Mouse (Mus musculus): ENCODE measurements around the gene Ppp1r2. TPM values are rescaled to one million over a fixed set of nuclear protein-coding genes. Genes with fewer than 3 reads are reported as not detected.
"Not testable (repeated sequence)": the region's sequence is repeated elsewhere in the genome, so short reads cannot be mapped to it uniquely, and the experiment has no call there.

Ppp1r2 gene
- 201 and 208 TPM in 2 replicates for polyA plus RNA-seq (2015; fragmentation: Nextera tagmentation; extraction: Ambion mirVana)

- H3K4me2 ChIP-seq = peak within 1 kb of the TSS; percentile 83
- ATAC-seq (ENCODE audit: low read depth) = peak; percentile 96
- H3K4me1 ChIP-seq (replicated peaks) = peaks cover 39% of the 10 kb centered on the region
- H3K9ac ChIP-seq = peak within 1 kb of the TSS; percentile 98
- H3K9me3 ChIP-seq = no peaks in the 10 kb centered on the region
- H3K4me3 ChIP-seq = peak within 1 kb of the TSS; percentile 94
- under 1% methylated on average over 79 of the region's 83 CpGs for WGBS
- peaks cover 5% of the 10 kb centered on the region; the same call in 1 of the 2 replicates for H3K36me3 ChIP-seq
- H3K27me3 ChIP-seq = no peaks in the 10 kb centered on the region
- peak within 1 kb of the TSS; percentile 93 for H3K27ac ChIP-seq (replicated peaks)
Measured at GRCm38 (mm10) chr16:31274674-31275460, at the start of gene Ppp1r2. TSS of gene Ppp1r2 (minus strand) at chr16:31275277.

DNA sequence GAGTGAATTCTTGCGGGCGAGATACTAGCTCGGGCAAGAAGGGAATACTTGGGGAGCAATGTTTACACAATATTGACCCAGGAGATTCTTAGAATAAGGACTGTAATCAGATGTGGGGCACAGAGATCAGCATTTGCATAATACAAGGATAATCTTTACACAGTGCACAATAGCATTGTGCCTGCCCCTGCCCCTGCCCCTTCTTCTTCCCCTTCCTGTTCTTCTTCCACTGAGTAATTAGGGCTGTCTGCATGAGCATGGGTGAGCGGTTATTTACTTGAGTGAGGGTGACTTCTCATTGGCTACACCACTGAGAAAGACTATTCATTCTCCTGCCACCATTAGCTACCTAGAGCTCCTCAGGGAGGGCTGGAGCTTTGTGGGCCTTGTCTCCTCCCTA is 46.4 kb upstream of the Ppp1r2 start:
- no peak overlapping the region for H3K4me3 ChIP-seq
- H3K4me2 ChIP-seq = no peak overlapping the region
- no peak overlapping the region for H3K27ac ChIP-seq (replicated peaks)
- no peaks in the 10 kb centered on the region for H3K27me3 ChIP-seq
- no peaks in the 10 kb centered on the region for H3K36me3 ChIP-seq
- no peaks in the 10 kb centered on the region for H3K9me3 ChIP-seq
- H3K4me1 ChIP-seq (replicated peaks) = 0 out of 2 replicates have a peak, but pooled peaks cover 3% of the 10 kb centered on the region
- no peak overlapping the region for H3K9ac ChIP-seq
- no peak for ATAC-seq (ENCODE audit: low read depth)
- 70% methylated on average over 4 of the region's 4 CpGs for WGBS

DNA sequence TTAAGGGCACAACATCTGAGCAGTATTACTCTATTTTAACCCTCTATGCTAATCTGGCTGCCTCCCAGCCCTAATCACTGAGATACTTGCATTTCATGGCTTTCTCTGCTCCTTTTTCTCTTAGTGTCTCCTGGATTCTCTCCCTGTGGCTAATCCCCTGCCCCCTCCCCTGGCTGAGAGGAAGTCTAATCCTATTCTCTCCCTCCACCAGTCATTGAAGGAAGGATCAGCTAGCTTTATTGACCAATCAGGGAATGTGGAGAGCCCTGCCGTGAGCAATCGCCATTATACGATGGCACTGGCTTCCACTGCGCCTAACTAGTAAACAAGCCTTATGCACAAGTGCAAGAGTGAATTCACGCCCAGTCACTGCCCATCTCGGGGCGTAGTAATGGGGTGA is 45.9 kb upstream of the Ppp1r2 start:
- no peak for ATAC-seq (ENCODE audit: low read depth)
- no peak overlapping the region for H3K4me2 ChIP-seq
- no peaks in the 10 kb centered on the region for H3K9me3 ChIP-seq

DNA sequence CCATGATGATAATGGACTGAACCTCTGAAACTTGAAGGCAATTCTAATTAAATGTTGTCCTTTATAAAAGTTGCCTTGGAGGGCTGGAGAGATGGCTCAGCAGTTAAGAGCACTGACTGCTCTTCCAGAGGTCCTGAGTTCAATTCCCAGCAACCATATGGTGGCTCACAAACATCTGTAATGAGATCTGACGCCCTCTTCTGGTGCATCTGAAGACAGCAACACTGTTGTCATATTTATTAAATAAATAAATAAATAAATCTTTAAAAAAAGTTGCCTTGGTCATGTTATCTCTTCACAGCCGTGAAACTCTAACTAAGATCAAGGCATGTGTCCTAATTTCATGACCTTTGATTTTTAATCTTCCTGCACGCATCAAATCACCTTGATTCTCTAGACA is 44.6 kb upstream of the Ppp1r2 start:
- 83% methylated on average over 3 of the region's 3 CpGs for WGBS
- H3K27ac ChIP-seq (replicated peaks); H3K9ac ChIP-seq: not testable (repeated sequence)

More for the DNA sequence above, 45.9 kb upstream of the Ppp1r2 start:
- Histone ChIP-seq H3K36me3 (no peaks in the 10 kb centered on the region), H3K4me1 (replicated peaks) (0 out of 2 replicates have a peak, but pooled peaks cover 3% of the 10 kb centered on the region), H3K27ac (replicated peaks) (no peak overlapping the region), H3K9ac (no peak overlapping the region), H3K27me3 (no peaks in the 10 kb centered on the region), H3K4me3 (no peak overlapping the region)
- 66% methylated on average over 7 of the region's 7 CpGs for WGBS

DNA sequence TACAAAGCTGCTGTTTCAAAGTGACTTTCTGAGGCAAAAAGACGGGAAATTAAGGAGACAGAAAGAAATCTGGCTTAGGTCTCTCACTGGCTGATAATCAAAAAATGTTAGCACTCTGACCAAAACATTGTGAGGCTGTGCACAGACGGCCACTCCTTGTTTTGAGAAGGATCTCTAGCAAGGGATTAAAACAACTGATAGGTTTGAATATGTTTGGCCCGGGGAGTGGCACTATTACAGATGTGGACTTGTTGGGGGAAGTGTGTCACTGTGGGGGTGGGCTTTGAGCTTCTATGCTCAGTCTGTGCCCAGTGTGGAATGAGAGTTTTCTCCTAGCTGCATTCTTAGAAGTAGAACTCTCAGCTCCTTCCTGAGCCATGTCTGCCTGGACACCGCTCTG is 44.2 kb upstream of the Ppp1r2 start:
- no peak for ATAC-seq (ENCODE audit: low read depth)
- no peaks in the 10 kb centered on the region for H3K36me3 ChIP-seq
- no peaks in the 10 kb centered on the region for H3K27me3 ChIP-seq
- peaks cover 17% of the 10 kb centered on the region for H3K4me1 ChIP-seq (replicated peaks)
- no peak overlapping the region for H3K4me3 ChIP-seq
- H3K4me2 ChIP-seq = no peak overlapping the region
- no peaks in the 10 kb centered on the region for H3K9me3 ChIP-seq
- H3K27ac ChIP-seq (replicated peaks) = no peak overlapping the region
- no peak overlapping the region for H3K9ac ChIP-seq
- WGBS = 80% methylated on average over 4 of the region's 4 CpGs

More for the DNA sequence above, 44.6 kb upstream of the Ppp1r2 start:
- H3K36me3 ChIP-seq; H3K4me2 ChIP-seq; H3K27me3 ChIP-seq; ATAC-seq (ENCODE audit: low read depth); H3K9me3 ChIP-seq; H3K4me3 ChIP-seq: not testable (repeated sequence)
- H3K4me1 ChIP-seq (replicated peaks) = peaks cover 14% of the 10 kb centered on the region

GRCm38 (mm10) chr16:31318418-31318817 is 43.3 kb upstream of the Ppp1r2 start:
- no peak for ATAC-seq (ENCODE audit: low read depth)

DNA sequence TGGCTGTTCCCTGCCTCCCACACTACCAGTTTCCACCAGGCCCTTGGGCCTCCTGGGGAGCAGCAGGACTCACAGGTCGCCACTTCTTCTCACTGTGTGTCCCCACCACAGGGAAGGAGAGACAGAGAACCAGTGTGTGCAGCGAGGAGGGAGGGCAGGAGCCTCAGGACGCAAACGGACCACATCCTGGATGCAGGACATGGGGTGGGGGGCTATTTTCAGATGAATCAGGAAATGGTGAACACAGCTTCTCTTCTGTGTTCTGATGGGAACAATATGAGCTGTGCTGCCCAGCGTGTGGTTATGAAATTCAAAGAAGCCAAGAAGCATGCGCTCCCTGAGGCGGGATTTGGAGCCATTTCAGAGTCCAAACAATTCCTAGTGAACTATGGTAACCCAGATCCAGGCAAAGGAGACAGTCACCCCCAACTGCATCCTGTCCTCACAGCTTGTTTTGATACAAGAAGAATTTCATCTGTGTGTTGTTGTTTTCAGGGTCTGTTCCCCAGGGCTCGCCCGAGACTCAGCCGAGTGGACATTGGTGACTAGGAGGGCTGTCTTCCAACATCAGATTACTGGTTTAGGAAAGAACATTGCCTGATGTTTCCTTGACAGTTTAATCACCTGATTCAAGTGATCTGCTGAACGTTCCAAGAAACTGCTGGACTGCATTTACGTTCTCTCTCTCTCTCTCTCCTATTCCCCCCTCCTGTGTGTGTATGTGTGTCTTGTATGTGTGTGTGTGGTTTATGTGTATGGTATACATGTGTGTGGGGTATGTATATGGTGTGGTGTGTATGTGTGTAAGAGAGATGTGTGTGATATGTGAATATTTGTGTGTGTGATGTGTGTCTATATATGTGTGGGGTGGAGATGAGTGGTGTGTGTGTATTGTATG is 41.4 kb upstream of the Ppp1r2 start:
- 0 out of 2 replicates have a peak overlapping the region, but pooled peaks have one; percentile 42 for H3K27ac ChIP-seq (replicated peaks)
- H3K9me3 ChIP-seq; ATAC-seq (ENCODE audit: low read depth); H3K27me3 ChIP-seq; H3K4me3 ChIP-seq; H3K36me3 ChIP-seq; H3K4me2 ChIP-seq; H3K9ac ChIP-seq: not testable (repeated sequence)
- WGBS = 66% methylated on average over 12 of the region's 12 CpGs
- peaks cover 21% of the 10 kb centered on the region for H3K4me1 ChIP-seq (replicated peaks)

More at GRCm38 (mm10) chr16:31318418-31318817, 43.3 kb upstream of the Ppp1r2 start:
- Histone ChIP-seq H3K4me3 (no peak overlapping the region), H3K36me3 (no peaks in the 10 kb centered on the region), H3K27ac (replicated peaks) (no peak overlapping the region), H3K9ac (no peak overlapping the region), H3K4me1 (replicated peaks) (peaks cover 20% of the 10 kb centered on the region), H3K27me3 (no peaks in the 10 kb centered on the region), H3K9me3 (no peaks in the 10 kb centered on the region), H3K4me2 (no peak overlapping the region)
- 55% methylated on average over 2 of the region's 2 CpGs for WGBS

DNA sequence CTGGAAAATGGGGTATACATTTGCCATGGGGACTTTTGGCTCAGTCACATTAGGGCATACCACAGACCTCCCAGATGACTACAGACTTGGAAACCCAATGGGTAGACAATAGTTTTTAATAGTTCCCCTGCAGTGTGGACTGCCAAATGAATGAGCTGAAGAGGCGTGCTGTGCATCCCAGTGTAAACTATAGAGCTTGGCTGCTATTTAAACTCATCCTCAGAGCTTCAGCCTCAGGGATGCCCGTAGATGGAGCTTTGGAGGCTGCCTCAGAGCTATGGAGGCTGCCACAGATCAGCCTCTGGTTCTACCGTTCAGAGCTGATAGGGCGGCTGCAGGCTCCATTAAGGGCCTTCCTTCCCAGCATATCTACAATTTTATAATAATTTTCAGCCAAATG is 40.2 kb upstream of the Ppp1r2 start:
- Histone ChIP-seq H3K9me3 (no peaks in the 10 kb centered on the region), H3K4me2 (no peak overlapping the region), H3K36me3 (no peaks in the 10 kb centered on the region), H3K27me3 (no peaks in the 10 kb centered on the region), H3K4me3 (no peak overlapping the region), H3K27ac (replicated peaks) (peak overlapping the region; percentile 42; the same call in 1 of the 2 replicates), H3K4me1 (replicated peaks) (peaks cover 22% of the 10 kb centered on the region), H3K9ac (no peak overlapping the region)
- WGBS = 59% methylated on average over 4 of the region's 4 CpGs
- no peak for ATAC-seq (ENCODE audit: low read depth)

- no peaks in the 10 kb centered on the region for H3K27me3 ChIP-seq
- H3K9me3 ChIP-seq = no peaks in the 10 kb centered on the region
- no peak for ATAC-seq (ENCODE audit: low read depth)
- no peak within 1 kb of the TSS for H3K4me3 ChIP-seq
- peak within 1 kb of the TSS; percentile 42; the same call in 1 of the 2 replicates for H3K27ac ChIP-seq (replicated peaks)
- WGBS = 40% methylated on average over 9 of the region's 9 CpGs
- H3K4me1 ChIP-seq (replicated peaks) = peaks cover 22% of the 10 kb centered on the region
- H3K4me2 ChIP-seq = no peak within 1 kb of the TSS
- no peak within 1 kb of the TSS for H3K9ac ChIP-seq
- H3K36me3 ChIP-seq = no peaks in the 10 kb centered on the region
Measured at GRCm38 (mm10) chr16:31314497-31315233, 39.6 kb upstream of the Ppp1r2 start, which contains the start of gene Apod. TSS of gene Apod (minus strand) at chr16:31314808.

GRCm38 (mm10) chr16:31313611-31314010 is 38.5 kb upstream of the Ppp1r2 start:
- Histone ChIP-seq H3K27ac (replicated peaks) (no peak overlapping the region), H3K36me3 (no peaks in the 10 kb centered on the region), H3K4me3 (no peak overlapping the region), H3K9me3 (no peaks in the 10 kb centered on the region), H3K27me3 (no peaks in the 10 kb centered on the region), H3K4me1 (replicated peaks) (peaks cover 22% of the 10 kb centered on the region), H3K9ac (no peak overlapping the region), H3K4me2 (no peak overlapping the region)
- 64% methylated on average over 2 of the region's 2 CpGs for WGBS
- no peak for ATAC-seq (ENCODE audit: low read depth)

- H3K9me3 ChIP-seq = no peaks in the 10 kb centered on the region
- peaks cover 22% of the 10 kb centered on the region for H3K4me1 ChIP-seq (replicated peaks)
- H3K9ac ChIP-seq = no peak overlapping the region
- H3K27ac ChIP-seq (replicated peaks) = no peak overlapping the region
- no peak for ATAC-seq (ENCODE audit: low read depth)
- 75% methylated on average over 3 of the region's 3 CpGs for WGBS
- no peak overlapping the region for H3K4me2 ChIP-seq
- H3K36me3 ChIP-seq = no peaks in the 10 kb centered on the region
- H3K27me3 ChIP-seq = no peaks in the 10 kb centered on the region
- H3K4me3 ChIP-seq = no peak overlapping the region
Measured at GRCm38 (mm10) chr16:31312296-31312695, 37.2 kb upstream of the Ppp1r2 start.

All from neural tube, embryonic 13.5 days (tissue).